Mouse (Mus musculus) monocyte, adult 2 months (primary cell): ENCODE measurements at regions not wholly inside any gene's neighbourhood (a gene's known extent, or its start where the extent isn't known, plus 50 kb on each side); places are given as distances from the start of the nearest gene placed in this dataset.

ENCODE experiments used
- DNase-seq, 2 experiments: peaks; one replicate each; pipeline ENCODE4 v3.0.0; 2022; ENCODE audit warnings: low spot score in 2 of 2, low read depth in 1 of 2

- no peak for DNase-seq
These were observed 96.2 kb downstream of the Gm26897 start for GRCm38 (mm10) chr5:111829891-111830290.

GRCm38 (mm10) chr5:111835737-111836667 lies 102.3 kb downstream of the Gm26897 start:
- DNase-seq: no peak

GRCm38 (mm10) chr5:111836668-111837234 lies 103.0 kb downstream of the Gm26897 start:
- no peak for DNase-seq

- DNase-seq: no peak
These were observed 108.7 kb downstream of the Gm26897 start for GRCm38 (mm10) chr5:111842461-111842860.

GRCm38 (mm10) chr5:111843622-111844239 lies 110.0 kb downstream of the Gm26897 start:
- DNase-seq: no peak

- DNase-seq: no peak
These were observed 110.8 kb downstream of the Gm26897 start for GRCm38 (mm10) chr5:111844528-111844927.

- no peak for DNase-seq
These were observed 115.2 kb downstream of the Gm26897 start for GRCm38 (mm10) chr5:111848917-111849316.

- no peak for DNase-seq
These were observed 119.0 kb downstream of the Gm26897 start for GRCm38 (mm10) chr5:111852682-111853081.

GRCm38 (mm10) chr5:111855366-111855765 lies 121.6 kb downstream of the Gm26897 start:
- no peak for DNase-seq

GRCm38 (mm10) chr5:111857200-111857599 lies 123.5 kb downstream of the Gm26897 start:
- no peak for DNase-seq

GRCm38 (mm10) chr5:111860436-111860835 lies 126.7 kb downstream of the Gm26897 start:
- no peak for DNase-seq

- DNase-seq: no peak
These were observed 128.6 kb downstream of the Gm26897 start for GRCm38 (mm10) chr5:111862331-111862730.

- DNase-seq: no peak
These were observed 130.2 kb downstream of the Gm26897 start for GRCm38 (mm10) chr5:111863922-111864321.

GRCm38 (mm10) chr5:111864606-111865005 lies 130.9 kb downstream of the Gm26897 start:
- DNase-seq: no peak

GRCm38 (mm10) chr5:111869011-111869410 lies 135.3 kb downstream of the Gm26897 start:
- no peak for DNase-seq

- DNase-seq: no peak
These were observed 143.6 kb downstream of the Gm26897 start for GRCm38 (mm10) chr5:111877165-111877793.

GRCm38 (mm10) chr5:111879044-111879443 lies 145.3 kb downstream of the Gm26897 start:
- no peak for DNase-seq

GRCm38 (mm10) chr5:111880268-111880667 lies 146.5 kb downstream of the Gm26897 start:
- DNase-seq: no peak

- no peak for DNase-seq
These were observed 147.8 kb downstream of the Gm26897 start for GRCm38 (mm10) chr5:111881517-111881916.

GRCm38 (mm10) chr5:111887281-111887680 lies 153.6 kb downstream of the Gm26897 start:
- no peak for DNase-seq

GRCm38 (mm10) chr5:111890800-111891199 lies 157.1 kb downstream of the Gm26897 start:
- no peak for DNase-seq
